Mouse (Mus musculus) midbrain, embryonic 10.5 days (tissue): ENCODE results near the gene Sgms2. TPM values are rescaled to one million over a fixed set of nuclear protein-coding genes. Genes with fewer than 3 reads are reported as not detected.

Source experiments
- DNase-seq: peaks from one replicate; pipeline ENCODE4 v3.0.0-alpha.2; 2017; ENCODE audit warnings: low spot score
- H3K27ac ChIP-seq: fragments of 300-500 bp; sonication (generic); replicated peaks from 2 replicates; pipeline ENCODE4 v1.5.1; 2016; ENCODE audit warnings: mild to moderate bottlenecking
- H3K27me3 ChIP-seq: fragments of 300-500 bp; sonication (generic); 2 replicates; pipeline ENCODE4 v1.6.1; 2016; ENCODE audit warnings: low read depth, mild to moderate bottlenecking; ENCODE audit not compliant: poor library complexity, severe bottlenecking
- H3K36me3 ChIP-seq: fragments of 300-500 bp; sonication (generic); 2 replicates; pipeline ENCODE4 v1.6.1; 2016; ENCODE audit warnings: mild to moderate bottlenecking, moderate library complexity
- H3K4me1 ChIP-seq: fragments of 300-500 bp; sonication (generic); 2 replicates; pipeline ENCODE4 v1.6.1; 2016
- H3K4me3 ChIP-seq: fragments of 300-500 bp; sonication (generic); 2 replicates; pipeline ENCODE4 v1.5.1; 2016; ENCODE audit warnings: mild to moderate bottlenecking, moderate library complexity
- H3K9me3 ChIP-seq: fragments of 300-500 bp; sonication (generic); replicated peaks from 2 replicates; pipeline ENCODE4 v1.6.1; 2016; ENCODE audit warnings: mild to moderate bottlenecking
- WGBS: fragments of 180-500 bp; shearing (Covaris S2); methylation state at CpG from one replicate; pipeline ENCODE4 v1.1.7; 2016; 5-methylcytosine and 5-hydroxymethylcytosine counted together
- polyA plus RNA-seq: library from polyadenylated mRNA; unstranded; fragments of >200 nt; fragmentation: Nextera tagmentation; extraction: Ambion mirVana; gene quantifications from 2 replicates; pipeline ENCODE4 v1.2.1, GENCODE M21; 2016

Sgms2 gene
- polyA plus RNA-seq, 1 experiment from 2014 or later: 0.59 TPM

DNA sequence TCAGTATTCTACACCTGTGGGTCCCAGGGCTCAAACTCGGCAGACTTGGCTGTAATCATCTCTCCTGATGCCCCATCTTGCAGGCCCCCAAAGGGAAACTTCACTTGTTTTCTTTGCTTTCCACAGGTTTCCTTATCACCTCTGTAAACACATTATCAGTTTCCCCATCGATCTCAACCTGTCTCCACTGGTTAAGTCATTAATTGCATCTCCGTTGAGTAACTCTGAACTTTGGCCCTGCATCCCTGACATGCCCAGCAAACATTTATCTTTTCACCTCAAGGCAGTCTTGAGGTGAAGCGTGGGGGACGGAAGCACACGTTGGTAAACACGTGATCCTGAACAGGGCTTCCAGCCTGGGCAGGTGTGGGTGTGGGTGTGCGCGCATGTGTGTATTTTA, 178.9 kb downstream of the Sgms2 start:
- 91% methylated on average over 9 of the region's 9 CpGs for WGBS
- H3K9me3 ChIP-seq: peaks cover 13% of the 10 kb centered on the region; the same call in 1 of the 2 replicates
- H3K4me1 ChIP-seq: peaks cover 10% of the 10 kb centered on the region
- no peak overlapping the region for H3K27ac ChIP-seq
- no peaks in the 10 kb centered on the region for H3K36me3 ChIP-seq
- no peak overlapping the region for H3K4me3 ChIP-seq
- H3K27me3 ChIP-seq: no peaks in the 10 kb centered on the region
- DNase-seq: no peak

DNA sequence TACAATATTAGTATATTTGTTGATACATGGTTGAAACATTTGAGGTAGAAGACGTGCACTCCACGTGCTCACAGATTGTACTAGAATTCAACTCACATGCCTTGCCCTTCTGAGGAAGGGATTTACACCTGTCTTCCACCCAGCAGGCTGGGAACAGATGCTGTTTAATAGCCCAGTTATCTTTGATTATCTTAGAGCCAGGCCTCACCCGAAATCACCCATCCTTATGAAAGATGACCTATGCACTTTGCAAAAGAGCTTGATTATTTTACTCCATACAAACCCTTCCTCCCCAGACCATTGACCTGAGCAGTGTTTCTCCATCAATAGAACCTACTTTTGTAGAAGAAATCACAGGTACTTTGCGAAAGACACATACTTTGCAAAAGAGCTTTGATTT, 180.6 kb downstream of the Sgms2 start:
- no peaks in the 10 kb centered on the region for H3K36me3 ChIP-seq
- 95% methylated on average over 4 of the region's 4 CpGs for WGBS
- no peak for DNase-seq
- H3K4me1 ChIP-seq: peaks cover 3% of the 10 kb centered on the region; the same call in 1 of the 2 replicates
- peaks cover 13% of the 10 kb centered on the region; the same call in 1 of the 2 replicates for H3K9me3 ChIP-seq
- H3K27ac ChIP-seq: no peak overlapping the region
- H3K27me3 ChIP-seq: no peaks in the 10 kb centered on the region
- H3K4me3 ChIP-seq: no peak overlapping the region

DNA sequence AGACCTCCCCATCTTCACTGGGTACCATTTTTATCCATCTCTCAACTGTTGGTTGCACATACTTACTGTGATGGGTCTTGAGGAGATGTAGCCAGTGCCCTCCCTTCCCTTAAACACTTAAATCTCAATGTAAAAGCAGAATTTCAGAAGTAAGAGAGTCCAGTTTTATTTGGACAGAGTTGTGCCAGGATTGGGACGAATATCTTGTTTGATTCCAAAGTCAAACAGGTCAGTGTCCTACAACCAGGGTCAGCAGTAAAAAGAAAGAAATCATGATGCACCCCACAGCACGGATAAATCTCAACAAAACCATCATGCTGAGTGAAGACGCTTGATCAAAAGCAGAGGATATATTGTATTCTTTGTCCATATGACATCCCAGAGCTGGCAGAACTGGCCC, 183.4 kb downstream of the Sgms2 start:
- 90% methylated on average over 3 of the region's 3 CpGs for WGBS
- no peak overlapping the region for H3K27ac ChIP-seq
- H3K9me3 ChIP-seq: peaks cover 13% of the 10 kb centered on the region; the same call in 1 of the 2 replicates
- H3K36me3 ChIP-seq: no peaks in the 10 kb centered on the region
- peaks cover 5% of the 10 kb centered on the region for H3K4me1 ChIP-seq
- no peak overlapping the region for H3K4me3 ChIP-seq
- DNase-seq: no peak
- peaks cover 18% of the 10 kb centered on the region for H3K27me3 ChIP-seq

DNA sequence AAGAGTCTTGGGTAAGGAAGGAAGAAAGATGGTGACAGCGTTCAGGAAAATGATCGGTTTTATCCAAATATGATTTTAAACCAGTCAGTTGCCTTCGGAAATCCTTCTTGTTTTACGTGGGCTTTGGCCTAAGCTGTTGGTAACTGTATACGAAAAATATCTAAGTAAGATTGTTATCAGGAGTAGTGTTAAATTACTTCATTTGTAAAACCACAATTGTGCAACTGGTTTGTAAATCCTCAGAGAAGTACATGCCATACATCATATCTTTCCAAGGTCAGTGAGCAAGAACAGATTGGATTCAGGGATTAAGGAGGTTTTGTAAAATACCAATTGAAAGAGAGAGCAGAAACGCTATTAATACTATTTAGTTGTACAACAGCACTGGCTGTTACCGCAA, 185.0 kb downstream of the Sgms2 start:
- H3K9me3 ChIP-seq: peaks cover 13% of the 10 kb centered on the region; the same call in 1 of the 2 replicates
- H3K4me1 ChIP-seq: peaks cover 11% of the 10 kb centered on the region
- H3K36me3 ChIP-seq: no peaks in the 10 kb centered on the region
- WGBS: 92% methylated on average over 7 of the region's 7 CpGs
- no peak overlapping the region for H3K27ac ChIP-seq
- no peak for DNase-seq
- peaks cover 26% of the 10 kb centered on the region for H3K27me3 ChIP-seq
- no peak overlapping the region for H3K4me3 ChIP-seq

DNA sequence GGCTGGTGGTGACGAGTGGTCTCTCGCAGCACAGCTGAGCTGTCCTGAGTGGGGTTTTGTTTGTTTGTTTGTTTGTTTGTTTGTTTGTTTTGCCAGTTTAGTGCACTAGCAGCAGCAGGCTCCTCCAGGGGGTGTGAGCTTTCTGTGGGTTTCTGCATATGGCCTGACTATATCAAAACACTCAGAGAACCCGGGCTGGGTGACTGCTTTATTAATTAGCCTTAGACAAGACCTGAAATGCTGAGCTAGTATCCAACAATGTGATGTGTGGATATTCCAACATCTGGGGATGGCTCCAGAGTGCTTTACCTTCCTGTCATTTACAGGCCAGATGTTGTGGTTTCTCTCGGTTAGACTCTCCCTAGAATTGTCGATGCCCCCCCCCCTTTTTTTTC, 187.9 kb downstream of the Sgms2 start:
- Histone ChIP-seq H3K36me3 (no peaks in the 10 kb centered on the region), H3K27me3 (peaks cover 36% of the 10 kb centered on the region), H3K4me1 (peaks cover 11% of the 10 kb centered on the region), H3K4me3 (peak overlapping the region; percentile 85), H3K27ac (no peak overlapping the region), H3K9me3 (peaks cover under 1% of the 10 kb centered on the region; the same call in 1 of the 2 replicates)
- WGBS: 20% methylated on average over 5 of the region's 5 CpGs
- DNase-seq: no peak

DNA sequence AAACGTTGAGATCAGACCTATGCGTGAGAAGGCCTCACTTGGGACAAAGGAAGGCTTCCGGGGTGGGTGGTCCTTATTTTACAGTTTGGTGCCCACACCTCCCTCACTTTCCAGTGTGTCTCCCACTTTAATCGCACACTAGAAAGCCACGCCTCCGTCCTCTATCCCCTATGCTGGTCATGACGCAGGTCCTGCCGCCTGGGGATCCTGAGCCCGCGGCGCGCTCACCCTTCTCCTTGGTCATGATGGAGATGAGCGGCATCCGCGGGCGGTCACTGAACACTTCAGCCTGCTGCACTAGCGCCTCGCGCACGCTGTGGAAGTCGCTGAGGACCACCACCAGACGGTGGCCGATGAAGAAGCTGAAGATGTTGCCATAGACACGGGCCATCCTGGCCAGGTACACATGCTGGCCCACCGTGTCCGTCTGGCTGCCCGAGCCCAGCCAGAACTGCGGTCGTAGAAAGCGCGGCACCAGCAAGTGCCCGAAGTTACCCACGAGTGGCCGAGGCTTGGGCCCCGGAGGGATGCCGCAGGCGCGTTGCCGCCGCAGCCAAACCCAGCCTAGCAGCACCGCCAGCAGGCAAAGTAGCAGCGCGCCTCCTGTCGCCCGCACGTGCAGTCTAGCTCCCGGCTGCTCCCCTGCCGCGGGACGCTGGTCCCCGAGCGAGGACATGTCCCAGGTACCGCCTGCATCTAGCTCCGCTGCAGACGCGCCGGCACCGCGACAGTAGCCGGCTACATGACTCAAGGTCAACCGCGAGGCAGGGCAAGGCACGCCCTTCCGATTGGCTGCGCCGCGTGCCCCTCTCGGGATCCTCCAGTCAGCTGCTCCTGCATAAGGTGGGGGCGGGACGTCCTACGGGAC, 188.5 kb downstream of the Sgms2 start, which contains the start of gene Cyp2u1:
Cyp2u1 (minus strand) TSS at position 776 of the 868 bp plus-strand sequence.
- no peaks in the 10 kb centered on the region for H3K9me3 ChIP-seq
- DNase-seq: peak; percentile 90
- WGBS: under 1% methylated on average over 71 of the region's 71 CpGs
- H3K36me3 ChIP-seq: no peaks in the 10 kb centered on the region
- peaks cover 11% of the 10 kb centered on the region for H3K4me1 ChIP-seq
- peak within 1 kb of the TSS; percentile 79 for H3K27ac ChIP-seq
- peak within 1 kb of the TSS; percentile 85 for H3K4me3 ChIP-seq
- H3K27me3 ChIP-seq: peaks cover 36% of the 10 kb centered on the region

DNA sequence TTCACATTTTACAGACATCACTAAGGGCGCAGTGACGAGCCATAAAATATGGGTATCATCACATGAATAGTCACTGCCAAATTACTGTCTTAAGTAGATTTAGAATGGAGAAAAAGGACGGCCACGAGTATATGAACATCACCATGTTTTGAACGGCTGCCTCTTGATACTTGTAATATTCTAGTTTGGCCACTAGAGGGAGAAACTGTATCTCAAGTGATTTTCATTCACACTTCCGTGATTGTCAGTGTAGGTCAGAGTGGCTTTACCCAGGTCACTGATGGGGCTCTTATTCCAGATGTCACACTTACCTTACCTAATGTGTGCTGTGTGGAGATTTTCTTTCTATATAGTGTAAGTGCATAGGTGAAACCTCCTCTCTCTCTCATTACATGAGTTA, 191.3 kb downstream of the Sgms2 start:
- no peak for DNase-seq
- WGBS: 12% methylated on average over 6 of the region's 6 CpGs
- Histone ChIP-seq H3K27me3 (peaks cover 32% of the 10 kb centered on the region), H3K4me3 (no peak overlapping the region), H3K9me3 (no peaks in the 10 kb centered on the region), H3K4me1 (peaks cover 11% of the 10 kb centered on the region), H3K36me3 (no peaks in the 10 kb centered on the region), H3K27ac (no peak overlapping the region)

DNA sequence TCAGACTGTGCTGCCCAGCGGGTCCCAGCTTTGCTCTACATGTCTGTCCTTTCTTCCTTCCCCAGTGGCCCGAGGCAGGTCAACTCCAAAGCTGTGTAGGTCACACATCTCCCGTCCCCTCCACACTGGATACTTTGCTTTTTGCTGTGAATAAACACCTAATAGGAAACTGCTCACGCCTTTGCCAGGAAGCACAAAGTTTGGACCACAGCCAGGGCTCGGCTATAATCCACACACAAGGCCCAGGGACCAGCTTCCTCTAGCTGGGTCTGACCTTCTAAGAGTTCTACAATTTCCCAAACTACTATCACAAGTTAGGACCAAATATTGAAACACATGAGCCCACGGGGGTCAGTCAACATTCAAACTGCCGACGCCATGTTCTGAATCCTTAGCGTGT, 192.1 kb downstream of the Sgms2 start:
- Histone ChIP-seq H3K27ac (no peak overlapping the region), H3K36me3 (no peaks in the 10 kb centered on the region), H3K4me3 (no peak overlapping the region), H3K27me3 (peaks cover 26% of the 10 kb centered on the region), H3K9me3 (no peaks in the 10 kb centered on the region), H3K4me1 (peaks cover 11% of the 10 kb centered on the region)
- WGBS: 92% methylated on average over 9 of the region's 9 CpGs
- no peak for DNase-seq

DNA sequence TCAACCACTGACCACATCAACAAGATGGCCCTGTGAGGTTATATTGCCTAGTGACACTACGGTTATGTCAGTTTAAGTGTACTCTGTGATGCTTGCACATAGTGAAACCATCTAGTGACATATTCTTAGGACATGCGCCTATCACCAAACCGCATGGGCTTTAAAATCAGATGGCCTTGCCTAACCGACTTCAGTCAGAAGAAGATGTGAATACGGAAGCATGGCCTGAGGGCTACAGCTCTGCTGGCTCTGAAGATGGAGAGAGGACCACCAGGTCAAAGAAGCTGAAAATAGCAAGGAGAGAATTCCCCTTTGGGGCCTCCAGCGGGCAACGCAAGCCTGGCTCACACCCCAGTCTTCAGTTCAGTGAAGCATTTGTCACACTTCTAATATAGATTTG, 194.3 kb downstream of the Sgms2 start:
- Histone ChIP-seq H3K4me1 (no peaks in the 10 kb centered on the region), H3K9me3 (no peaks in the 10 kb centered on the region), H3K36me3 (no peaks in the 10 kb centered on the region), H3K27ac (no peak overlapping the region), H3K27me3 (peaks cover 16% of the 10 kb centered on the region), H3K4me3 (no peak overlapping the region)
- no peak for DNase-seq
- WGBS: 93% methylated on average over 7 of the region's 7 CpGs

DNA sequence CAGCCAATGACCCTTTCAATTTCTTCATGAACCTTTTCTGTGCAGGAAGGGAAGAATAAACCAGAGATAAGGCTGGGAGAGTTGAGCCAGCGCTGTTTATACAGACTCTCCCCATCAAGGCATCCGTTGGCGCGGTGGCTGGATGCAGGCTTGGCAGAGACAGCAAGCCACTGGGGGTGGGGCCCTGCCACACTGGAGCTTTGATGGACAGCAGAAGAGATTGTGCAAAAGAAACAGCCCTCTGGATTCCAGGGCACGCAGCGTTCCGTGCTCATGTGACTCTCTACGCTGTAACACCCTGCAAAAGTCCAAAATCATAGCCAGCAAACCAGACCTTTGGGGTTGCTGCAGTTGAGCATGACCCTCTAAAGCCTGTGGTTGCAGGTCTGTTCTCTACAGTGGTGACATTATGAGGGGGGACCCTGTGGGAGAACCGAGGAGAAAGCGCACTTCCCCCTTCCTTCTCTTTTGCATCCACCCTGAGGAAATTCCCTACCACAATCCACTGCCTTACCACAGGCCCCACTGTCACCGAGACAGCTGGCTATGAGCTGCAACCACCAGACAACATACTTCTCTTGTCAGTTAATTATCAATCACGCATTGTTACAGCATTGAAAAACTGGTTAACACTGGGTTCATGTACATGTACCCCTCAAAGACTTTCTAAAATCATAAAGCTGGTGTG, 195.6 kb downstream of the Sgms2 start:
- DNase-seq: no peak
- Histone ChIP-seq H3K36me3 (no peaks in the 10 kb centered on the region), H3K4me3 (no peak overlapping the region), H3K27me3 (peaks cover 4% of the 10 kb centered on the region; the same call in 1 of the 2 replicates), H3K4me1 (no peaks in the 10 kb centered on the region), H3K9me3 (0 out of 2 replicates have a peak, but pooled peaks cover 3% of the 10 kb centered on the region), H3K27ac (no peak overlapping the region)
- WGBS: 94% methylated on average over 12 of the region's 12 CpGs

DNA sequence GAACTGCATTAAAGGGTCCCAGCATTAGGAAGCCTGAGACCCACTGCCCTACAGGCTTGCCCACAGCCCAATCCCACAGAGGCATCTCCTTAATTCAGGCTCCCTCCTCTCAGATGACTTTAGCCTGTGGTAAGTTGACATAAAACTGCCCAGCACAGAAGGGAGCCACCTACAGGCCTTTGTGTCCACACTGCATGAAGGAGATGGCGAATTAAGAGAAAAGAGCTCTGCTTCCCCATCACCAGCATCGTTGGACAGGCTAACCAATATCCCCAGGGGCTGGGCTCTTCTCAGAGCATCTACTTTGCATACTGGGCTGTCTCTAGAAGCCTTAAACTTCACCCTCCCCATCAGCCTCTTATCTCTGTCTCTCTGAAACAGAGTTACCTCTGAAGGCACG, 196.7 kb downstream of the Sgms2 start:
- 0 out of 2 replicates have a peak, but pooled peaks cover 3% of the 10 kb centered on the region for H3K9me3 ChIP-seq
- no peaks in the 10 kb centered on the region for H3K36me3 ChIP-seq
- no peak overlapping the region for H3K4me3 ChIP-seq
- H3K27ac ChIP-seq: no peak overlapping the region
- 54% methylated on average over 3 of the region's 3 CpGs for WGBS
- no peak for DNase-seq
- H3K27me3 ChIP-seq: no peaks in the 10 kb centered on the region
- no peaks in the 10 kb centered on the region for H3K4me1 ChIP-seq

DNA sequence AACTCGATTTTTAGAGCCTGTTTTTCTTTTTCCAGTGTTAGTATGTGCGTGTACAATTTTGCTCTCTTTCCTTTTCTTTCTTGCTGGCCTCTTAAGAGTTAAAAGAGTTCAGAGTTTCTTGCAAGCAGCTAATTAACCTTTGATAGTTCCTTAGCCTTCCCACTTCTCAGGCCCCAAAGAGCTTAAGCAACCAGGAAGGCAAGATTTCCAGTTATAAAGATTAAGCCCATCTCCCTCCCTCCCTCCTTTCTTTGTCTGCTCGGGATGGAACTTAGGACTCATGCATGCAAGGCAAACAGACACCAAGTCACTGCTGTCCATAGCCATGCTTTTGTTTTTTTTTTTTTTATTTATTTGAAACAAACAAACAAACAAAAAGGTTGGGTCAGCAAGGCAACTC, 198.3 kb downstream of the Sgms2 start:
- DNase-seq: no peak
- H3K4me3 ChIP-seq: no peak overlapping the region
- H3K27ac ChIP-seq: no peak overlapping the region
- no peaks in the 10 kb centered on the region for H3K27me3 ChIP-seq
- WGBS: 57% methylated on average over 3 of the region's 3 CpGs
- no peaks in the 10 kb centered on the region for H3K36me3 ChIP-seq
- H3K4me1 ChIP-seq: no peaks in the 10 kb centered on the region
- H3K9me3 ChIP-seq: 0 out of 2 replicates have a peak, but pooled peaks cover 3% of the 10 kb centered on the region

DNA sequence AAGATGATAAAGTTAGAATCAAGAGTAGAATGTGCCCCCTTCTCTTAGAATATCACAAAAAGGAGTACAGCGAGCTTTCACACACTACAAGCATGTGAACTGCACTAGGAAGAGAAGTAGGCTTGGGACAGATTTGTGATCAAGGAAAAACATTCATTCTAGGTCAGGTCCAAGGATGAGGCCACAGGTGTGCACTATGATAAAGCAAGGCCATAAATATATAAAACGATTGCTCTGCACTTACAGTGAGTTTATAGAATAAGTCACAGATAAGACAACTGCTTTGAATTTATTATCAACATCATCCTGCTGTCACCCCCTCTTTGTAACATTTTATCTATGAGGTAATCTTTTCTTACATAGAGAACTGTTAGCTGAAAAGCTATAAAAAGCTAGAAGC, 198.9 kb downstream of the Sgms2 start:
- no peaks in the 10 kb centered on the region for H3K36me3 ChIP-seq
- no peaks in the 10 kb centered on the region for H3K27me3 ChIP-seq
- no peaks in the 10 kb centered on the region for H3K4me1 ChIP-seq
- 0 out of 2 replicates have a peak, but pooled peaks cover 3% of the 10 kb centered on the region for H3K9me3 ChIP-seq
- H3K4me3 ChIP-seq: no peak overlapping the region
- DNase-seq: no peak
- WGBS: 93% methylated on average over 2 of the region's 2 CpGs
- no peak overlapping the region for H3K27ac ChIP-seq
